Mouse (Mus musculus): ENCODE results near the gene Il2ra.
"Not testable (repeated sequence)": the region's sequence is repeated elsewhere in the genome, so short reads cannot be mapped to it uniquely, and the experiment has no call there.

Il2ra gene

GRCm38 (mm10) chr2:11642451-11642941 is at the start of gene Il2ra:
Gene Il2ra, plus strand, starts transcription at chr2:11642807.
- no peak for DNase-seq

GRCm38 (mm10) chr2:11596690-11597089 is 45.9 kb upstream of the Il2ra start:
- DNase-seq: no peak

GRCm38 (mm10) chr2:11597906-11598305 is 44.7 kb upstream of the Il2ra start:
- DNase-seq: no peak

- DNase-seq: no peak
Observed at GRCm38 (mm10) chr2:11601795-11602194, 40.8 kb upstream of the Il2ra start.

GRCm38 (mm10) chr2:11602506-11603489 is 39.8 kb upstream of the Il2ra start:
- peak; percentile 97 for DNase-seq

GRCm38 (mm10) chr2:11604053-11604452 is 38.6 kb upstream of the Il2ra start, which contains the start of gene Rbm17:
Gene Rbm17, minus strand, starts transcription at chr2:11604153.
- no peak for DNase-seq

- no peak for DNase-seq
Observed at GRCm38 (mm10) chr2:11604911-11605310, 37.7 kb upstream of the Il2ra start.

GRCm38 (mm10) chr2:11606718-11607117 is 35.9 kb upstream of the Il2ra start:
- not testable (repeated sequence) for DNase-seq

- DNase-seq: not testable (repeated sequence)
Observed at GRCm38 (mm10) chr2:11612939-11613338, 29.7 kb upstream of the Il2ra start.

- DNase-seq: no peak
Observed at GRCm38 (mm10) chr2:11616846-11617245, 25.8 kb upstream of the Il2ra start.

- DNase-seq: no peak
Observed at GRCm38 (mm10) chr2:11619598-11619997, 23.0 kb upstream of the Il2ra start.

- DNase-seq: no peak
Observed at GRCm38 (mm10) chr2:11623173-11623572, 19.4 kb upstream of the Il2ra start.

- DNase-seq: no peak
Observed at GRCm38 (mm10) chr2:11623726-11624125, 18.9 kb upstream of the Il2ra start.

- DNase-seq: no peak
Observed at GRCm38 (mm10) chr2:11625890-11626289, 16.7 kb upstream of the Il2ra start, which contains the start of gene Gm17490. Gene Gm17490, minus strand, starts transcription at chr2:11626264.

- DNase-seq: no peak
Observed at GRCm38 (mm10) chr2:11635035-11635434, 7.6 kb upstream of the Il2ra start.

- DNase-seq: no peak
Observed at GRCm38 (mm10) chr2:11635471-11636137, 7.0 kb upstream of the Il2ra start.

- no peak for DNase-seq
Observed at GRCm38 (mm10) chr2:11636138-11636480, 6.5 kb upstream of the Il2ra start.

GRCm38 (mm10) chr2:11637115-11637514 is 5.5 kb upstream of the Il2ra start:
- DNase-seq: no peak

GRCm38 (mm10) chr2:11644057-11644456 is 1.4 kb downstream of the Il2ra start:
- DNase-seq: no peak

GRCm38 (mm10) chr2:11645297-11645696 is 2.7 kb downstream of the Il2ra start:
- no peak for DNase-seq

GRCm38 (mm10) chr2:11651476-11651875 is 8.9 kb downstream of the Il2ra start:
- no peak for DNase-seq

- DNase-seq: no peak
Observed at GRCm38 (mm10) chr2:11652196-11652595, 9.6 kb downstream of the Il2ra start.

- no peak for DNase-seq
Observed at GRCm38 (mm10) chr2:11652780-11653179, 10.2 kb downstream of the Il2ra start.

GRCm38 (mm10) chr2:11653330-11653729 is 10.7 kb downstream of the Il2ra start:
- no peak for DNase-seq
